Mouse (Mus musculus) small intestine, adult 2 months (tissue): ENCODE data around the gene Zbtb7a.

Source experiments
- CTCF ChIP-seq: fragments of 200-500 bp; IDR thresholded peaks from 2 replicates; pipeline ENCODE4 v1.5.1; 2012; ENCODE audit warnings: low read depth, mild to moderate bottlenecking, control low read depth, inconsistent platforms, low read length, moderate library complexity, mixed read lengths; ENCODE audit not compliant: insufficient replicate concordance, insufficient read length; ENCODE audit errors: extremely low read depth
- POLR2A ChIP-seq: fragments of 200-500 bp; IDR thresholded peaks from 2 replicates; pipeline ENCODE4 v1.6.1; 2012; ENCODE audit warnings: low read depth, mild to moderate bottlenecking, control low read depth, inconsistent platforms, low read length, moderate library complexity

DNA sequence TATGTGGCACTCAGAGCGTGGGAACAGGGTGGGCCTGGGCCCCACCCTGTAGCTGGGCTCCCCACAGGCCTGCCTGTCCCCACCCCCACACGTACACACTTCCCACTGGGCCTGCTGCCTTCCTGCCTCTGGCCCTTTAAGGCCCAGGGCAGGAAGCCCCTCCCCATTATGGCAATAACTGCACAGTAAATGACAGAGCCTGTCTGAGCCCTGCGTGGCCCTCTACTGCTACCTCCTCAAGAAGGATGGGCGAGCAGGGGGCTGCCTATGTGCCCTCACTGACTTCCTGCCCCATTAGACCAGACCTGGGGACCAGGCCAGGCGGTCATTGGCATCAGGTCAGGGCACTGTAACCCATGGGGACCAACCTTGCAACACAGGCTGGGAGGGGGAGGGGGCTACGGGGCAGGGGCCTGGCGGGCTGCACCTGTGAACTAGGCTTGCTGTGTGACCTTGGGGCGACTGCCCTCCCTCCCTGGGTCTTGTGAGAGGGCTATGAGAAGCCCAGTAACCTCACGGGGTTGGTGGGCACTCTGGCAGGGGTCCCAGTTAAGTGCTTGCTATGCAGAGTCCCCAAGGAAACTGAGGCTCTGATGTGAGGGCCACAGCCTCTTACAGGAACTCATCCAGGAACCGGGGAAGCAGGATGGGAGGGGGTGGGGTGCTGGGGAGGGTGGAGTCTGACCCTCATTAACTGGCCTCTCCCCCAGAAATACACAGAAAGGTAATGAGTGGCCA, 5.9 kb downstream of the Zbtb7a start:
- no peak for TF ChIP-seq CTCF
- no peak for TF ChIP-seq POLR2A
